Mouse (Mus musculus): ENCODE measurements around the gene Hk1.

- TF ChIP-seq CTCF (IDR thresholded peaks at IDR 0.05; ENCODE audit: low read depth, low read length) (no peak), POLR2A (IDR thresholded peaks at IDR 0.05; ENCODE audit: insufficient read depth, low read length) (no peak), EP300 (IDR thresholded peaks at IDR 0.05; ENCODE audit: insufficient read depth, low read depth, low read length) (no peak)
Measured at GRCm38 (mm10) chr10:62231811-62232210, 147.9 kb downstream of the Hk1 start.

Measured in ES-Bruce4 (cell line).